Mouse (Mus musculus) embryo, embryonic 11.5 days (tissue): ENCODE results near the gene Dclk2.

Source experiments
- DNase-seq: peaks from one replicate; pipeline ENCODE4 v3.0.0-alpha.2; 2012; ENCODE audit warnings: low read depth, low spot score

Gene Dclk2

DNA sequence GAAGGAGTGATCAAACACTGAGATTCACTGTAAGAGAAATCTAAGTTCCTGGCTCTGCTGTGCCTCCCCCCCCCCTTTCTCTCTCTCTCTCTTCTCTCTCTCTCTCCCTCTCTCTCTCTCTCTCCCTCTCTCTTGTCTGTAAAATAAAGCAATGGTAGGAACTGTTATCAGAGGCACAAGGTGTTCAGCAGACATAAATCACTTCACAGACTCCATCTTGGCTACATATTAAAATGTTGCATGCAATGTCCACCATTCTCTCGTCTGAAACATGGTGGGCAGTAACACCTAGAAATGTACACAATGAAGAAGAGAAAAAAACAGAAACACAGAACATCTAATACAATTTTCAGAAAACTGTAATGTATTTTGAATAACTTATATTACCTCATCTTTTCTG, 161.3 kb downstream of the Dclk2 start:
- DNase-seq: no peak

- DNase-seq: no peak
Measured at GRCm38 (mm10) chr3:86758727-86759126, 161.9 kb downstream of the Dclk2 start.

DNA sequence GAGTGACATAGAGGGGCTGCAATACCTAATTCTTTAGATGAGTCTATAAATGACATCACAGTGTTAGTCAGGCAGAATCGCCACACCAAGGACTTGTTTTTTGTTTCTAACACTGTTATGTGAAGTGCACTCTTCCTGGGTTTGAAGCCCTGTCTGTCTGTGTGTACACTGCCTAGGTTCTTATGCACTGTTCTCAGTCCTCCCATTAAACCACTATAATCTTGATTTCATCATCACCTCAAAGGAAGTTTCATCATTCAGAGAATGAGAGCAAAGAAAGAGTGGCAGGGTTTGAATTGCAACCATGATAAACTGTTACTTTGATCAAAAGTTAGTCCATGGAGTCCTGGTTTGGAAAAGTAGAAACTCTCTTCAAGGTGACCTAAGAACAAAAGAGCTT, 164.1 kb downstream of the Dclk2 start:
- DNase-seq: no peak

DNA sequence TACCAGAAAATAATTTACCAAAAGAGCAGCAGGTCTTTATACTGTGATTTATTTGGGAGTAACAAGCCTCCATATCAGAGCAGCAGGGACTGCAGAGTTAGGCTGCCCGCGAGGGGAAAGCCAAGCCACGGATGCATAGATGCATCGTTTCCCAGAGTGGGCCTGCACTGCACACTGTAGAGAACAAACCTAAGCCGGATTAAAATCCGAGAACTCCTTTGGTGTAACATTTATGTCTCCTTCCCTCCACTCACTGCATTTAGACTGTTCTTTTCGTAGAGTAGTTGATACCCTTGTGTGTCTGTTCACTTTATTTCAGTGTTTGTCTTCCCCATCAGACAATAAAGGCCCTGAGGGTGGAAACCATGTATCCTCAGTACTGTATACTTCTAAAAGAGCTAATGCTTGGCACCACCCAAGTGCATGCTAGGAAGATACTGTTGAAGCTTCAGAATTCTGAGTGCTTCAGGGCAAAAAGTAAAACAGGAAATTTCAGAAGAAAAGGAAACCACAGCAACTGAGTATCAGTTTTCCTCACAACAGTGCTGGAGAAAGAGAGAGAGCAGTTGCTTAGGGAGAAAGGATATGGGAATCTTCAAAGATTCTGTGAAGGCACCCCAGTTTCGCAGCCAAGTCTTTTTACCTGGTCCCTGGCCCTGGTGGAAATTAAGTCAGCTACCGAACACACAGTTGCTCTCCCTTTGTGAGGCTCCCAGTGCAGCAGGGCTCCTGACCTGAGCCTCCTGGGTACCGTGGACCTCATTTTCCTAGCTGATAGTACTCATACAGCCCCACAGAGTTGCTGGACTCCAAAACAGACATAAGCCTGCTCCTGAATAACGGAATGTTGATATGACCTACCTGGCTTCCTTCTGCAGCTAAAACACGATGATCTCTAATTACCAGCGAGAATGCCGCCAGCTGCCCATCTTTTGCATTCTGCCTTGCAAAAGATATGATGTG, 165.8 kb downstream of the Dclk2 start:
- DNase-seq: no peak

DNA sequence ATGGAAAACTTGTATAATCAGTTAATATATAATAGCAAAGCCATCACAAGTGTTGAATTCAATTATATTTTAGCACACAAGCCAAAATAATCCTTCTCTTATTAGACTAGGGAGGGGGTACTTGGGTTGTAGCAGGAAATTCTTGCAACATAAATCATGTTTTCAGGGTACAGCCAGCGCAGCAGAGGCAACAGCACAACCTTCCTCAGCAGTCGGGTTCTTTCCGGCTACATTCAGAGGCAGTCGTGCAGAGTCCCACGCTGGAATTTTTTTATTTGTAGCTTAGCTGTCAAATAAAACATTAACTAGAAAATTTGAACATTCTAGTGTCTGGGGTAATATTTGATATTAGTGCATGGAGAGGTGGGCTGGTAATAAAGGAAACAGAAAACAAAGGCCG, 166.5 kb downstream of the Dclk2 start:
- DNase-seq: no peak

GRCm38 (mm10) chr3:86750652-86751051, 170.0 kb downstream of the Dclk2 start:
- no peak for DNase-seq

DNA sequence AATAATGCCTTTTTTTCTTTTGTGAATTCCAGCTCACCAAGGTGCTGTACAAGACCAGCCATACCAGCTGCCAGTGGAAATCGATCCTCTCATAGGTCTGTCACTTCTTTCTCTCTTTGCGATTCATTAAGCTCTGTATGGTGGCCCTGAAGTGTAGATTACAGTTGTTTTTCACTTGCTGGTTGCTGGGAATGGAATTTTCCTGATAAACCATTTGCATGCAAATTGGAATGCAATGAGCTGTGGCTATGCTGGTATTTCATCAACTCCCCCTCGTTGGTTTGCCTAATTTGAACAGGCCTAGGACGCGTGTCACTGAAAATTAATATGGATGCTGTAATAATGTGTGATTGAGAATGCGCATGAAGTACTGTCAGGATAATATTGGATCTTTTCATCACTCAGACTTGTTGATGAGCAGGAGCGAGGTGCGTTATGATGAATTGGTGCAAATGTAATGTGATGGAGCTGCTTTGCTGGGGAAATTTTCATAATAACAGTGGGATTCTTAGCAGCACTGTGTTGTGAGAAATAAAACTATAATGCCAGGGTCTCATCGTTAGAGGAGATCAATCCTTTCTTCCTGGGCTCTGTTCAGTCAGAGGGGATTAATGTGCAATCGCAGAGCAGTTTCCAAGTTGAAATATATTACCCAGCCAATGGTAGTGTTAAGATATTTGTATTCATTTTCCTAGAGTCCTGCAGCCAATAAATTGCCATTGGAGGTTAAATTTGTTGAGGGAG, 174.7 kb downstream of the Dclk2 start:
- no peak for DNase-seq

DNA sequence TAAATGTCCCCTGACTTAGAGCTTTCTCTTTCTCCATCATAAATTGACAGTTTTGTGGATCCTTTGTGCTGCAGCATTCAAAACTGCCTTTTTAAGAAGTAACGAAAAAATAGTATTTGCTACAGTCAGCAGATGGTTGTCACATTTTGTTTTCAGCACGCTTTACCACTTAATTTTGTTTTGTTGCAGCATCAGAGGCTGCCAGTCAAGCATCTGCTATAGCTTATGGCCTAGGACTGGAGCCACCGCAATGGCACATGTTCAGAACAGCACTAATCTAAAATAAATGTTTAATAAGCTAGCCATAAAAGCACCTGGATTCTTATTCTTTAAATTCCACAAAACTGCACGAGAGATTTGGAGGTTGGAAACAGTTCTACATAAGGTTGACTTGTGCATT, 175.3 kb downstream of the Dclk2 start:
- DNase-seq: no peak

- DNase-seq: no peak
Measured at GRCm38 (mm10) chr3:86739745-86740144, 180.9 kb downstream of the Dclk2 start.

GRCm38 (mm10) chr3:86738831-86739230, 181.8 kb downstream of the Dclk2 start:
- DNase-seq: no peak
